Mouse (Mus musculus) layer of hippocampus, adult 18-20 months (tissue): ENCODE results near the gene Tarm1. TPM values are rescaled to one million over a fixed set of nuclear protein-coding genes. Genes with fewer than 3 reads are reported as not detected.

Experiments
- DNase-seq, 2 experiments: peaks; one replicate each; pipeline ENCODE4 v3.0.0; 2022; ENCODE audit warnings: low spot score in 2 of 2
- long read RNA-seq: library from polyadenylated mRNA; stranded (forward); transcript quantifications from one replicate; pipeline ENCODE4 v2.0.0, GENCODE M21; 2021
- total RNA-seq, 2 experiments: library from RNA; stranded (reverse); gene quantifications; 2 replicates each; pipeline ENCODE4 v1.2.3; 2021

Gene Tarm1
- total RNA-seq = not detected
- long read RNA-seq = 0 reads

GRCm38 (mm10) chr7:3502439-3502838 lies at the start of gene Tarm1:
Gene Tarm1, minus strand, starts transcription at chr7:3502624.
- no peak for DNase-seq

- DNase-seq = no peak
These were observed 3.5 kb upstream of the Tarm1 start for GRCm38 (mm10) chr7:3505913-3506312.

DNA sequence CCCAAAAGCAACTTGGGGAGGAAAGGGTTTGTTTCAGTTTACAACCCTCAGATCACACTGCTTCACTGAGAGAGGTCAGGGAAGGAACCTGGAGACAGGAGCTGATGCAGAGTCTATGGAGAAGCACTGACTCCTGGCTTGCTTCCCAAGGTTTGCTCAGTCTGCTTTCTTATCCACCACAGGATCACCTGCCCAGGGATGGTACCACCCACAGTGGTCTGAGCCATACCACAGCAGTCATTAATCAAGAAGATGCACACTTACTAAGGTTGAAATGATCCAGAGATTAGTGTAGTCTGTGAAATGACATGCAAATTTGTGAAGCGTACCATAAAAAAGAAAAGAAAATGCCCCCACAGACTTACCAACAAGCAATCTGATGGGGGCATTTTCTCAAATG lies 2.0 kb downstream of the Tarm1 start:
- DNase-seq = no peak

DNA sequence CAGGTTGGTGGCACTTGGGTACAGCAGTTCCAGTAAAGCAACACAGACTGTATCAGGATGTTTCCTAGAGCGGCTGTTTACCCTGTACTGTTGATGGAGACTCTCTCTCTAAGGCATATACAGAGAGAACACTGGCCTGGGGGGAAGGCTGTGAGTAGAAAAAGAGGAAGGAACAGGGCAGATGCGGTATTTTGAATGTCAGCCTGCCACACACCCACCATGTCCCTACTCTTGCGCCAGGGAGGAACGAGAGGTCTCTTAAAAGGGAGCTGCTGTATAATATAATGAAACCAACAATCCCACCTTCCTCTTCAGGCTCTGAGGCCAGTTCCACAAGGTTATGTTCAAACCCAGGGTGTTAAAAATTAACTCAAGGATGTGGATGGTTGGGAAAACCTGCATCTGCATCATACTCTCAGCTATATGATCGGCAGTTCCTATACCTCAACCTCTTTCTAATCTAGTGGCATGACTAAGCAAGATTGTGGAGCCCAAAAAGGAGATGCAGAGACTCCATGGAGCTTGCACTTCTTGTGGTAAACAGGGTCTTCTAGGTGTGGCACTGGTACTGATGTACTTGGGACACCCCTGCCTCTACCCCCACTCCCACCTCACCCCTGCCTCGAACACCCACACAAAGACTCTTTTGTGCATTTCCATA lies 20.3 kb downstream of the Tarm1 start:
- no peak for DNase-seq

GRCm38 (mm10) chr7:3476728-3477127 lies 25.7 kb downstream of the Tarm1 start:
- peak; percentile 57 to 82 for DNase-seq

- no peak for DNase-seq
These were observed 27.9 kb downstream of the Tarm1 start for GRCm38 (mm10) chr7:3474291-3475080.

GRCm38 (mm10) chr7:3472774-3473173 lies 29.6 kb downstream of the Tarm1 start:
- no peak for DNase-seq

- peak in 1 of 2 experiments; percentile 74 for DNase-seq
These were observed 33.8 kb downstream of the Tarm1 start for GRCm38 (mm10) chr7:3468614-3469013.

DNA sequence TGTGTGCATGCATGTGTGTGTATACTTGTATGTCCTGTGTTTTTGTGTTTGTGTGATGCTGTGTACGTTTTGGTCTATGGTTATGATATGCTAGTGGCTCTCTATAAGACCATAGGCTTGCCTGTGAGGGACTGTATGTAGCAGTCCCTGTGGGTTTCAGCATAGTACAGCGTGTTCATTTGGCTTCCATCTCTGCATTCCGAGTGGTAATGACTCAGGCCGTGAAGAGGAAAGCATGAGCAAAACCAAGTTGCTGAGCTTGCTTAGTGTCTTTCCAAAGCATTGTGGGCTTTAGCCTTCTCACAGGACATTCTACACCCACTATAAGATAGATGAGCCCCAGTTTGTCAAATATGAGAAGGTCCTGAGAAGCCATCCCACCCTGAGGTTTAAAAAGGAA lies 39.1 kb downstream of the Tarm1 start:
- DNase-seq = no peak

GRCm38 (mm10) chr7:3460261-3460660 lies 42.2 kb downstream of the Tarm1 start:
- peak; percentile 85 to 88 for DNase-seq

GRCm38 (mm10) chr7:3457841-3458217 lies 44.6 kb downstream of the Tarm1 start:
- DNase-seq = no peak

DNA sequence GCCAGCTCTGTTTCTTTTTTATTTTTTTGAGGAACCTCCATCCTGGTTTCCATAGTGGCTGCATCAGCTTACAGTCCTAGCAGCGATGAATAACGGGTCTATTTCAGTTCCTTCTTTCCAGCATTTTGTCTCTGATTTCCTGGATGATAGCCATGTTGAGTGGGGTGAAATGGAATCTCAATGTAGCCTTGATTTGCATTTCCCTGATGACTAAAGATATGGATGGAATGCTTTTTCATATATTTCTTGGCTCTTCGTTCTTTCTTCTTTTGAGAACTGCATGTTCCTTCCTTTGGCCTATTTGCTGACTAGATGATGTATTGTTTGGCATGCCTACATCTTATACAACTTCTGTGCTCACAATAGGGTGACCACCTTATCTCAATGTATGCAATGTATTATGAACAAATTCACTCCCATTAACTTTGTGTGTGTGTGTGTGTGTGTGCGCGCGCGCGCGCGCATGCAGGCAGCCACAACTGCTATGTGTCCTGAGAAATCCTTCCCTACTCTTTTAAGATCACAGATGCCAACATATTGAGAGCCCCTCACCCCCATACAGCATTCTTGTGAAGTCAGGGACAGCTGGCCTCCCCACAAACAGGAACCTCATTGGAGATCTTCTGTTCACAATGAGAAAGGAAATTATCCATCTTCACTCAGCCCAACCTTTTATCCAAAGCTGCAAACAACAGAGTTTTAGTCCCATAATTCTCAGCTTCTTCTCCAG lies 45.1 kb downstream of the Tarm1 start:
- DNase-seq = peak in 1 of 2 experiments; percentile 57

- DNase-seq = no peak
These were observed 48.8 kb downstream of the Tarm1 start for GRCm38 (mm10) chr7:3453486-3454183.

DNA sequence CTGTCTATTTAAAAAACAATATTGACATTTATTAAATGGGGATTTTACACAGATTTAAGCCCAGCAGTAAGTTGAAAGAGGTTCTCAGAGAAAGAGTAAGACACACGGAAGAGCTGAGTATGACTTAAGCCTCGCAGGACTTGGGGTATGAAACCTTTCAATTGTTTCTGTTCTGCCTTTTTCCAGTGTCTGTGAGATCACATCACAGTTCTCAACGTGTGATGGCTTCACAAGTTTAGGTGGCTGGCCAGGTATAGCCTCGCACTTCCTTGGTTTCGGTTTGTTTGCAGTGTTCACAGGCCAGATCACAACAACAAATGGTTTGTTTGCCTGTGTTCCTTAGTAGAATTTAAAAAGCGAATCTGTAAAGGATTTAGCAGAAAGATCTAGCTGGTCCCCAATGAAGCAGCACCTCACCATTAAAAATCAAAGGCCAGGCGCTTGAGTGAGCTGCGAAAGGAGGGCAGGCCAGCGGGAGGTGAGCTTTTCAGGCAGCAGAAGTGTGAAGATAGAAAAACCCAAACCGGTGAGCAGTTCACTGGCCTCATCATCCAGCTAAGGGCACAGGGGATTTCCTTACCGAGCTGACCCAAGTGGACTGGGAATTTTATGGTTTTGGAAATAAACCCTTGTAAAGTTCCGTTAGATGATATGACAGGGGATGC lies 49.5 kb downstream of the Tarm1 start:
- no peak for DNase-seq

DNA sequence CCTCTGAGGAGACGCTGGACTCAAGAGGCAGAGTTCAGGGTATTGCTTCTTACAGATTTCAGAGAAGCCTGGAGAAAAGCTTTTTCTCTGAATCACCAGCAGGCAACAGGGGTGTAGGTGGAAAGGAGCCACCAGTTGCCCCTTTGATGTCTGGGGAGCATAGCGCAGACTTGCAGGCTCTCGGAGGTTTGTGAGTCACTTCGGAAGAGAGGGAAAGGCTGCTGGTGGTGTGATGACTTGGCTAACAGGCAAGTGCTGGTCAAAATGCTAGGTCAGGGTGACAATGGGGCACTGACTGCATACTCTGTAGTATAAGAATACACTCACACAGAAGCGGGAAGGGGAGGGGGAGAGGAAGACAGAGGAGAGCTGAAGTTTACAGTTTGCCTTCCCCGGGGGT lies 51.3 kb downstream of the Tarm1 start:
- no peak for DNase-seq

DNA sequence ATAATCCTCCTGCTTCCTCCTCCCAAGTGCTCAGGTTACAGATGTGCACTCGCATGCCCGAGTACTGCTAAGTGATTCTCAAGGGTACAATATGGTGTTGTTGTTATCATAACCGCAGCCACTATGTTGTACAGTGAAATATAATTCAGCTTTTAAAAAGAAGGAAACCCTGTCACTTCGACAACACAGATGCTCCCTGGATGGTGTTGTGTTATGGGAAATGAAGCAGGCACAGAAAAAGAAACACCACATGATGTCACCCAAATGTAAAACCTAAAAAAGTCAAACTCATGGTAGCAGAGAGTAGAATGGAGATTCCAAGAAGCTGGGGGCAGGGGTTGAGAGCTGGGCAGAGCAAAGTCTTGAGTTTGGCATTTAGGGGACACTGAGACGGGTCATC lies 51.8 kb downstream of the Tarm1 start:
- DNase-seq = peak in 1 of 2 experiments; percentile 56

- peak; percentile 55 to 85 for DNase-seq
These were observed 53.5 kb downstream of the Tarm1 start for GRCm38 (mm10) chr7:3448737-3449454.

GRCm38 (mm10) chr7:3447026-3447425 lies 55.4 kb downstream of the Tarm1 start:
- no peak for DNase-seq

DNA sequence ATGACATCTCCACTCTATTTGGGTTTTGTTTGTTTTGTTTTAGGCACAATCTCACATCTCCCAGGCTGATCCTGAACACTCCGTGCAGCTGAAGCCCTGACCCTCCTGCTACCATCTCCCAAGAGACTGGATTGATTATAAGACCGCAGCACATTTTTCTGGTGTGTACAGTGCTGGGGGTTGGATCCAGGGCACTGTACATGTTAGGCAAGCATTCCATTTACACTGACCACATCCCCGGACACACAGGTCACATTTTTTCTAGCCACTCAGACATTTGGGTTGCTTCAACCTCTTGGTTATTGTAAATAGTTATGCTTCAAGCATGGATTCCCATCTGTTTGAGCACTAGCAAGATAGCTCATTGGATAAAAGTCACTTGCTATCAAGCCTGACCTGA lies 55.8 kb downstream of the Tarm1 start:
- no peak for DNase-seq

DNA sequence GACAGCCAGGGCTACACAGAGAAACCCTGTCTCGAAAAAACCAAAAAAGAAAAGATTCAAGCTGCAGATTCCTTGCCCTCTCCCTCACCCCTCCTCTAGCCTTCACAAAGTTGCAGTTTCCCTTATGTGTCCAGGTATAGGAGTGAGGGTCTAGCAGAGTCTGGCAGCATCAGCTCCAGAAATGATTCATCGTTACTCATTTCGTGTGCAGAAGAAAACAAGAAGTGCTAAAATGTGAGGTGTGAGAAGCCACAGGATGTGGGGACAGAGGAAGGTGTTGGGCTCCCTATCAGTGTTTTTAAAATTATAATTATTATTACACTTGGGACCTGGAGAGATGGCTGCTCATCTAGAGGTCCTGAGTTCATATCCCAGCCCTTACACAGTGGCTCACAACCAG lies 57.7 kb downstream of the Tarm1 start:
- no peak for DNase-seq
